Mouse (Mus musculus): Measurements from ENCODE around the gene Olfr1418. TPM values are rescaled to one million over a fixed set of nuclear protein-coding genes. Genes with fewer than 3 reads are reported as not detected.
A peak's percentile ranks its signal among the peaks of the same experiment; 100 is the strongest.

Olfr1418 gene
- polyA plus RNA-seq, 1 experiment from 2014 or later: not detected

DNA sequence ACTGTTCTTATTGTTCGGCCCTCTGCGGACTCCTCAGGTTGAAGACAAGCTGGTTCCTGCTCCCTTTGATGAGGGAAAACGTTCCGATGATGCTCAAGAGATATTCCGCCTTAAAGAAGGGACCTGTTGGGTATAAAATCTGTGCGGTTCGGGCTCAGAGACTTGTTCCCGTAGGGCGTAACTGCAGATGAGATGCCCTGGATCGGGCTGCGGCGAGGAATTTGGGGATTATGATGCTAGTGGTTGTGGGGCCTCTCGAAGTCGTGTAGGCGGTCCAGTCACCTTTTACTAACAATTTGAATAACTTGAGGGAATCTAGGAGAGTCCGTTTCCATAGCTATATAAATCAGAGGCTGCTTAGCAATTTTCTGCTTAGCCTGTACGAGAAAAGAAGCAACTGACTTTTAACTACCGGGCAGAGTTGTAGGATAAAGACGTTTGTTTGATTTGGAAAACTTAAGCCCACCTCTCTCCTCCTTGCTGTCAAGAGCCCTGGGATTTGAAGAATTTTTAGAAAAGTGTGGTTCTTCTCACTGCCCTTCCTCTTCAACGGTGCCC is 41.6 kb downstream of the Olfr1418 start, which contains the start of gene Stx3:
Gene Stx3 (minus strand): TSS at position 261 of the 558 bp plus-strand sequence.
- H3K36me3 ChIP-seq (ENCODE audit: insufficient read depth, low read length): no peaks in the 10 kb centered on the region
- no peaks in the 10 kb centered on the region for H3K9me3 ChIP-seq (replicated peaks; ENCODE audit: low read length)
- peak within 1 kb of the TSS; percentile 78 for H3K4me2 ChIP-seq (ENCODE audit: low read length)
- WGBS: under 1% methylated on average over 20 of the region's 20 CpGs
- H3K27ac ChIP-seq: peak within 1 kb of the TSS; percentile 86
- DNase-seq (ENCODE audit: low spot score): peak; percentile 14
- H3K4me3 ChIP-seq (replicated peaks; ENCODE audit: low read depth, low read length): peak within 1 kb of the TSS; percentile 85
- no peaks in the 10 kb centered on the region for H3K27me3 ChIP-seq (ENCODE audit: insufficient read depth, low read length)
- TF ChIP-seq CTCF (IDR thresholded peaks at IDR 0.05; ENCODE audit: low read depth): no peak
- no peaks in the 10 kb centered on the region for H3K4me1 ChIP-seq (replicated peaks; ENCODE audit: insufficient read depth, low read length)
- no peak for ATAC-seq (replicated peaks; ENCODE audit: low FRiP score, low read depth)
- H3K9ac ChIP-seq (ENCODE audit: low read depth, low read length): peak within 1 kb of the TSS; percentile 88

DNA sequence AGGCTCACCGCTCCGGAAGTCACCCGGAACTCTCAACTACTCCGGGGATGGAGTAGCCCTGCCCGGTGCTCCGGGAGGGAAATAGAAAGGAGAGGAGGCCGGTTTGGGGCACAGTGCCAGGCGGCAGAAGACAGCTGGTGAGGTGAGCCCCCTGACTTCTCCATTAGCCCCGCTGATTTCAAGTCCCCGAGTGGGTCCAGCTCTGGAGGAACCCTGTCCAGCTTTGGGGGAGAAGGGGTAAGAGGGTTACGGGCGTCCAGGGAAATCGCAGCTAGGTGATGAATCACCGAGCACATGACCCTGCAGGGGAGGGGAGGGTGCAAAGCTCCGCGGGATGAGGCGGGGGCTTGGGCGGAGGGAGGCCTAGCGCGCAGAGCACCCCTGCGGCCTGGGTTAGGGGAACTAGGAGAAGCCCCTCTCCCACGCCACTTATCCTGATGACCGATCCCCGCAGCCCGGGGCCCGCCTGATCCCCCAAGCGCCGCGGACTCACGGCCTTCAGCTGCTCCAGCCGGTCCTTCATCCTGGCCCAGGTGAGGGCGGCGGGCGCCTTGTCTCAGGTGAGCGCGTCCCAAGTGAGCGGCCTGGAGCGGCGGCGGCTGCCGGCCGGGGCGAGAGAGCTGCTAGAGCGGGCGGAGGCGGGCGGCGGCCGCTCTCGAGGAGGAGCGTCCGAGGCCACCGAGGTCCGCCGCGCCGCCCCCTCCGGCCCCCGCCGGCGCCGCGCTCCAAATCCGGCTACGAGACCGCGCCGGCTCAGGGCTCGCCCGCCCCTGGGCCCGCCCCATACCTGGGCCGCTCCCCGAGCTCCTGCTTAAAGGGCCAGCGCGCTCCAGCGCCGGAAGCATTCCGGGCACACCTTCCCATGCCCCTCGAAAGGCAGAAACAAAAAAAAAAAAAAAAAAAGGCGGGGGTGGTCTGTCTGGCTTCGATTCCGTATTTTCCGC is 42.4 kb downstream of the Olfr1418 start:
- Histone ChIP-seq H3K27me3 (ENCODE audit: insufficient read depth, low read length) (no peaks in the 10 kb centered on the region), H3K27ac (peak overlapping the region; percentile 86), H3K36me3 (ENCODE audit: insufficient read depth, low read length) (no peaks in the 10 kb centered on the region), H3K4me2 (ENCODE audit: low read length) (peak overlapping the region; percentile 78), H3K4me3 (replicated peaks; ENCODE audit: low read depth, low read length) (peak overlapping the region; percentile 85), H3K9ac (ENCODE audit: low read depth, low read length) (peak overlapping the region; percentile 88), H3K4me1 (replicated peaks; ENCODE audit: insufficient read depth, low read length) (peaks cover 4% of the 10 kb centered on the region; the same call in 1 of the 2 replicates), H3K9me3 (replicated peaks; ENCODE audit: low read length) (no peaks in the 10 kb centered on the region)
- DNase-seq (ENCODE audit: low spot score) (peak; percentile 59), ATAC-seq (replicated peaks; ENCODE audit: low FRiP score, low read depth) (peak; percentile 77)
- no peak for TF ChIP-seq CTCF (IDR thresholded peaks at IDR 0.05; ENCODE audit: low read depth)
- under 1% methylated on average over 72 of the region's 83 CpGs for WGBS

GRCm38 (mm10) chr19:11817586-11817985 is 43.3 kb downstream of the Olfr1418 start:
- peak overlapping the region; percentile 86; the same call in 1 of the 2 replicates for H3K27ac ChIP-seq
- H3K4me1 ChIP-seq (replicated peaks; ENCODE audit: insufficient read depth, low read length): peaks cover 4% of the 10 kb centered on the region; the same call in 1 of the 2 replicates
- peak overlapping the region; percentile 85 for H3K4me3 ChIP-seq (replicated peaks; ENCODE audit: low read depth, low read length)
- DNase-seq (ENCODE audit: low spot score) (peak; percentile 11), ATAC-seq (replicated peaks; ENCODE audit: low FRiP score, low read depth) (no peak)
- no peaks in the 10 kb centered on the region for H3K9me3 ChIP-seq (replicated peaks; ENCODE audit: low read length)
- H3K36me3 ChIP-seq (ENCODE audit: insufficient read depth, low read length): no peaks in the 10 kb centered on the region
- peak overlapping the region; percentile 88; the same call in 1 of the 2 replicates for H3K9ac ChIP-seq (ENCODE audit: low read depth, low read length)
- peak overlapping the region; percentile 78 for H3K4me2 ChIP-seq (ENCODE audit: low read length)
- WGBS: 12% methylated on average over 5 of the region's 5 CpGs
- H3K27me3 ChIP-seq (ENCODE audit: insufficient read depth, low read length): no peaks in the 10 kb centered on the region
- no peak for TF ChIP-seq CTCF (IDR thresholded peaks at IDR 0.05; ENCODE audit: low read depth)

DNA sequence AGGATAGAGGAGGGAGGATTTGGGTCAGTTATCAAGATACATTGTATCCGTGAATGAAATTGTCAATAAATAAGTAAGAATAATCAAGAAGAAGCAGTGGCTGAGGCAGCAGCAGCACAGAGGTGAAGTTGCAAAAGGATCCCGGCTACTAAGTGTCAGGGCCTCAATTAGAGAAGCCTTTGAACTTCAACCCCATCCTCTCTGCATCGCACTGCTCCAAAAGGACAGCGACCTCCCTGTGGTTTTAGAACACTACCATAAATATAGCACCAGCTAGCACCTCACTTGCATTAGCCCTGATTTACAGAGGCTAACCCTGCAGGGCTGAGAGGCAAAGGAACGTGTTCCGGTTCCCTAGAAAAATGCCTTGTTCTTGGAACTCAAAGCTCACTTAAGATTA is 44.2 kb downstream of the Olfr1418 start:
- H3K27me3 ChIP-seq (ENCODE audit: insufficient read depth, low read length): no peaks in the 10 kb centered on the region
- H3K9me3 ChIP-seq (replicated peaks; ENCODE audit: low read length): no peaks in the 10 kb centered on the region
- peak; percentile 15 for DNase-seq (ENCODE audit: low spot score)
- H3K27ac ChIP-seq: no peak overlapping the region
- peaks cover 4% of the 10 kb centered on the region; the same call in 1 of the 2 replicates for H3K4me1 ChIP-seq (replicated peaks; ENCODE audit: insufficient read depth, low read length)
- H3K4me2 ChIP-seq (ENCODE audit: low read length): peak overlapping the region; percentile 78; the same call in 1 of the 2 replicates
- no peaks in the 10 kb centered on the region for H3K36me3 ChIP-seq (ENCODE audit: insufficient read depth, low read length)
- no peak for ATAC-seq (replicated peaks; ENCODE audit: low FRiP score, low read depth)
- no peak for TF ChIP-seq CTCF (IDR thresholded peaks at IDR 0.05; ENCODE audit: low read depth)
- 35% methylated on average over 6 of the region's 6 CpGs for WGBS
- H3K4me3 ChIP-seq (replicated peaks; ENCODE audit: low read depth, low read length): no peak overlapping the region
- no peak overlapping the region for H3K9ac ChIP-seq (ENCODE audit: low read depth, low read length)

DNA sequence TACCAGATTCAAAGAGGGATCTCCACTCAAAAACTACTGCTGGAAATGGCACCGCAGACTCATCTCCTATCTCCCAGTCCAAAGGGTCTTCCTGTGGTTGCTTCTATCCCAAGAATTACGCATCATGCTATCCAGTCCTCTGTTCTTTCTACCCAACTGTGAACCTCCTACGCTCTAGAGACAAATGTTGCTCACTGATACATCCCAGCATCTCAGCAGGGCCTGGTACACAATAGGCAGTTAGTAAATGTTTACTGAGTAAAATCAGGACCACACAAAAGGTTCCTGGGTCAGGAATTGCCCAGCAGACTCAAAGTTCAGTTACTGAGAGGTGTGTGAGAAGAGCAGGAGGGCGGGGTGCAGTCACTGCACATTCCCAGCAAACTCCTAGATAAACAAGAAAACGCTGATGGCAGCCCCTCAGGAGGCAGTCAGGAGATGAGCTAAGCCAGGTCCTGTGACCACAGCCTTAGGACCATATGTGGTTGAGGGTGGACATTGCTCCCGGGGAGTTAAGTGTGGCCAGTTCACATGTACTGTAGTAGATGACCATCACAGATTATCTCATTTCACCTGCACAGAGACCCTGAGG is 46.0 kb downstream of the Olfr1418 start:
- Histone ChIP-seq H3K27ac (no peak overlapping the region), H3K9ac (ENCODE audit: low read depth, low read length) (no peak overlapping the region), H3K36me3 (ENCODE audit: insufficient read depth, low read length) (no peaks in the 10 kb centered on the region), H3K9me3 (replicated peaks; ENCODE audit: low read length) (no peaks in the 10 kb centered on the region), H3K4me3 (replicated peaks; ENCODE audit: low read depth, low read length) (no peak overlapping the region), H3K4me2 (ENCODE audit: low read length) (no peak overlapping the region), H3K27me3 (ENCODE audit: insufficient read depth, low read length) (no peaks in the 10 kb centered on the region), H3K4me1 (replicated peaks; ENCODE audit: insufficient read depth, low read length) (peaks cover 4% of the 10 kb centered on the region; the same call in 1 of the 2 replicates)
- DNase-seq (ENCODE audit: low spot score) (peak; percentile 19), ATAC-seq (replicated peaks; ENCODE audit: low FRiP score, low read depth) (peak; percentile 50)
- no peak for TF ChIP-seq CTCF (IDR thresholded peaks at IDR 0.05; ENCODE audit: low read depth)
- WGBS: 82% methylated on average over 6 of the region's 6 CpGs

DNA sequence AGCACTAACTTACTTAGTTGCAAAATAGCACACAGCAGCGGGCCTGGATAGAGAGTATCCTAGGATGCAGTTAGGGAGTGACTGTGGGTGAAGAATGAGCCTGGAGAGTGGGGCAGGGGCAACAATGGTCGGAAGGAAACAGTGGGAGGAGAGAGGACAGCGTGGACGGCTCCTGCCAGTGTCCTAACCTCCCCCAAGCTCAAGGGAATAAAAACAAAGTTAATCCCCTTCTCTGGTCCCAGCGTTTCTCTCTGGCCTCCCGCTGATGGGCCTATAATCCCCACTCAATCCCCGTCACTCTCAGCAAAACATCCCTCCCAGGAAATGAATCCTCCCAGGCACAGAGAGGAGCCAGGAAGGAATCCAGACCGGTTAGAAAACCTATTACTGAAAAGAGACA is 47.2 kb downstream of the Olfr1418 start:
- Histone ChIP-seq H3K9me3 (replicated peaks; ENCODE audit: low read length) (no peaks in the 10 kb centered on the region), H3K36me3 (ENCODE audit: insufficient read depth, low read length) (no peaks in the 10 kb centered on the region), H3K4me3 (replicated peaks; ENCODE audit: low read depth, low read length) (no peak overlapping the region), H3K27me3 (ENCODE audit: insufficient read depth, low read length) (no peaks in the 10 kb centered on the region), H3K27ac (peak overlapping the region; percentile 73), H3K4me2 (ENCODE audit: low read length) (peak overlapping the region; percentile 24; the same call in 1 of the 2 replicates), H3K9ac (ENCODE audit: low read depth, low read length) (0 out of 2 replicates have a peak overlapping the region, but pooled peaks have one; percentile 15), H3K4me1 (replicated peaks; ENCODE audit: insufficient read depth, low read length) (peaks cover 4% of the 10 kb centered on the region; the same call in 1 of the 2 replicates)
- ATAC-seq (replicated peaks; ENCODE audit: low FRiP score, low read depth): no peak
- WGBS: 14% methylated on average over 8 of the region's 8 CpGs
- DNase-seq (ENCODE audit: low spot score): peak; percentile 57
- TF ChIP-seq CTCF (IDR thresholded peaks at IDR 0.05; ENCODE audit: low read depth): no peak

All from kidney, postnatal 0 days (tissue).